Mouse (Mus musculus) embryonic facial prominence, embryonic 12.5 days (tissue): ENCODE measurements around the gene Slc22a4. TPM values are rescaled to one million over a fixed set of nuclear protein-coding genes. Genes with fewer than 3 reads are reported as not detected.

Experiments
- ATAC-seq: fragments of 200-750 bp; cut with Nextera tagmentation; 2 replicates; pipeline ENCODE4 v1.8.0; 2017; ENCODE audit not compliant: insufficient number of reproducible peaks, insufficient read depth, low FRiP score, low TSS enrichment
- H3K27ac ChIP-seq: fragments of 300-500 bp; sonication (generic); 2 replicates; pipeline ENCODE4 v1.5.1; 2016; ENCODE audit warnings: mild to moderate bottlenecking
- H3K27me3 ChIP-seq: fragments of 300-500 bp; sonication (generic); 2 replicates; pipeline ENCODE4 v1.6.1; 2016; ENCODE audit warnings: mild to moderate bottlenecking, moderate library complexity
- H3K36me3 ChIP-seq: fragments of 300-500 bp; sonication (generic); 2 replicates; pipeline ENCODE4 v1.6.1; 2016; ENCODE audit warnings: mild to moderate bottlenecking
- H3K4me1 ChIP-seq: fragments of 300-500 bp; sonication (generic); 2 replicates; pipeline ENCODE4 v1.6.1; 2016
- H3K4me2 ChIP-seq: fragments of 300-500 bp; sonication (generic); replicated peaks from 2 replicates; pipeline ENCODE4 v1.6.1; 2016; ENCODE audit warnings: mild to moderate bottlenecking, moderate library complexity
- H3K4me3 ChIP-seq: fragments of 300-500 bp; sonication (generic); 2 replicates; pipeline ENCODE4 v1.5.1; 2016; ENCODE audit warnings: mild to moderate bottlenecking
- H3K9ac ChIP-seq: fragments of 300-500 bp; sonication (generic); 2 replicates; pipeline ENCODE4 v1.6.1; 2016; ENCODE audit warnings: mild to moderate bottlenecking, moderate library complexity
- H3K9me3 ChIP-seq: fragments of 300-500 bp; sonication (generic); 2 replicates; pipeline ENCODE4 v1.6.1; 2016; ENCODE audit warnings: mild to moderate bottlenecking, moderate library complexity
- WGBS: fragments of 180-500 bp; shearing (Covaris S2); methylation state at CpG from one replicate; pipeline ENCODE4 v1.1.7; 2016; 5-methylcytosine and 5-hydroxymethylcytosine counted together
- polyA plus RNA-seq: library from polyadenylated mRNA; unstranded; fragments of >200 nt; fragmentation: Nextera tagmentation; extraction: Ambion mirVana; gene quantifications from 2 replicates; pipeline ENCODE4 v1.2.1, GENCODE M21; 2016

The Slc22a4 gene
- polyA plus RNA-seq, 1 experiment from 2014 or later: 2.9 TPM

DNA sequence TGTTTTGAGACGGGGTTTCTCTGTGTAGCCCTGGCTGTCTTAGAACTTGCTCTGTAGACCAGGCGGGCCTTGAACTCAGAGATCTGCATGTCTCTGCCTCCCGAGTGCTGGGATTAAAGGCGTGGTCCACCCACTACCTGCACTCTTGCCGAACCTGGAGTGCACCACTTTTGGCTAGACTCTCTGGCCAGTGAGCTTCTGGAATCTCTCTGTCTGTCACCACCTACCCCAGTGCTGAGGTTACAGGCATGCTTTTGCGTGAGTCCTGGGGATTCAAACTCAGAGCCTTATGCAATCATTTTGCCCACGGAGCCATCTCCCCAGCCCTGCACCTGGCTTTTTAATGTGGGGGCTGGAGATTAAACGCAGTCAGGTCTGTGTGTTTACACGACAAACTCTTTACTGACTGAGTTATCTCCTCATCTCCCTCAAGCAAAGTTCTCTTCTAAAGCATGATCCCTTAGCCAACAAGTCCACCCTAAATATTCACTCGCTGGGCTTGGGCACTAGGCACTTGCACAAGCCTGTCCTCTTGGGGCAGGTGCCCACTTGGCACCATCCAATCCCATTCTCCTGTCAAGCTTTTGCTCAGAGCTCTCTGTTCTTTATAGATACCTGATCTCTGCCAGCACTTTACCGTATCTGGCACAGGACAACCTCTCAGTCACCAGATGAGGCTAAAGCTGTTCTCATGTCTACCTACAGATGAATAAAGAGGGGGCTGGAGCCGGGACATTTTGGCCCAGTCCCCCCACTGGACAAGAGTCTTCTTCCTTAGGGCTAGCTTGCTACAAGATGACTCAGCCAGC is 37.4 kb upstream of the Slc22a4 start:
- WGBS: 86% methylated on average over 12 of the region's 12 CpGs
- Histone ChIP-seq H3K9me3 (no peaks in the 10 kb centered on the region), H3K27me3 (no peaks in the 10 kb centered on the region), H3K4me3 (no peak overlapping the region), H3K4me1 (peaks cover 48% of the 10 kb centered on the region), H3K36me3 (peaks cover 29% of the 10 kb centered on the region), H3K4me2 (no peak overlapping the region), H3K9ac (no peak overlapping the region), H3K27ac (no peak overlapping the region)
- ATAC-seq: no peak

DNA sequence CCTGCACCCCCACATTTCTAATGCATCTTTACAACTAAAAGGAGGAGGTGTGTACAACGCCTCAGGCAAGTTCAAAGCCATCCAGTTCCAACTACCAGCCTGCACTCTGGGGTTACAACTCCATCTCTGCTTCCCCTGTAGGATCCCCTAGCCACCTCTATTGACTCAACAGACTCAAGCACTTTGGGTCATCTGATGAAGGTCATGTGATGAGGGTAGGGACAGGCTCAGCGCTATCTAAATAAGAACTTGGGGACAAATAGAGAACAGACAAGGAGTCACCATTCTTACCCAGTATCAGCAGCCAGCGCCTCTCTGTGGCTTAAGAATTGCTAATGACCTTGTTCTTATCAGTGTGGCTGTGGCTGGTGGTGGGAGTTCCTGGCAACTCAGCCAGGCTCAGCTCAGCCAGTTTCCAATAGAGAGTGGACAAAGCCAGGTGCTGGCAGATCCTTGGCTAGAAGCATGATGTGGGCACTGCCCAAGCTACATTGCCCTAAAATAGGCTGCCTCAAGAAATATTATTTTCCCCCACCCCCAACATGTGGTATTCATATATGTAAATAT is 36.6 kb upstream of the Slc22a4 start:
- no peak for ATAC-seq
- Histone ChIP-seq H3K36me3 (peaks cover 31% of the 10 kb centered on the region), H3K4me3 (no peak overlapping the region), H3K4me2 (no peak overlapping the region), H3K9ac (no peak overlapping the region), H3K27ac (no peak overlapping the region), H3K9me3 (no peaks in the 10 kb centered on the region), H3K4me1 (peaks cover 56% of the 10 kb centered on the region), H3K27me3 (no peaks in the 10 kb centered on the region)
- WGBS: 78% methylated on average over 3 of the region's 3 CpGs

DNA sequence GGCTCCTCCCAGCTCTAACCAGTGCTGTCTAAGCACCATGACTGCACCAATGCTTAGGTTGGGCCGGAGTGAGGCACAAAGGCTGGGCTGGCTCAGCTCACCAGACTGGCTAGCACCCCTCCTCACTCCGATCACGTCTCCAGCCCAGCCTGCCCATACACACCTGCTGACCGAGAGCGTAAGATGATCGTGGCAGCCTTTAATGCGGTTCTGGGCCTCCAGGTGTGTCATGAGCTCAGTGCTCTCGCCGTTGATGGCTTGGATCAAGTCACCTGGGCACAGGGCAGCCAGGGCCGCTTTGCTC is 35.5 kb upstream of the Slc22a4 start:
- Histone ChIP-seq H3K9ac (no peak overlapping the region), H3K9me3 (no peaks in the 10 kb centered on the region), H3K36me3 (peaks cover 36% of the 10 kb centered on the region), H3K27me3 (no peaks in the 10 kb centered on the region), H3K4me1 (peaks cover 67% of the 10 kb centered on the region), H3K27ac (peak overlapping the region; percentile 41; the same call in 1 of the 2 replicates), H3K4me3 (no peak overlapping the region), H3K4me2 (no peak overlapping the region)
- no peak for ATAC-seq
- WGBS: 84% methylated on average over 10 of the region's 10 CpGs

DNA sequence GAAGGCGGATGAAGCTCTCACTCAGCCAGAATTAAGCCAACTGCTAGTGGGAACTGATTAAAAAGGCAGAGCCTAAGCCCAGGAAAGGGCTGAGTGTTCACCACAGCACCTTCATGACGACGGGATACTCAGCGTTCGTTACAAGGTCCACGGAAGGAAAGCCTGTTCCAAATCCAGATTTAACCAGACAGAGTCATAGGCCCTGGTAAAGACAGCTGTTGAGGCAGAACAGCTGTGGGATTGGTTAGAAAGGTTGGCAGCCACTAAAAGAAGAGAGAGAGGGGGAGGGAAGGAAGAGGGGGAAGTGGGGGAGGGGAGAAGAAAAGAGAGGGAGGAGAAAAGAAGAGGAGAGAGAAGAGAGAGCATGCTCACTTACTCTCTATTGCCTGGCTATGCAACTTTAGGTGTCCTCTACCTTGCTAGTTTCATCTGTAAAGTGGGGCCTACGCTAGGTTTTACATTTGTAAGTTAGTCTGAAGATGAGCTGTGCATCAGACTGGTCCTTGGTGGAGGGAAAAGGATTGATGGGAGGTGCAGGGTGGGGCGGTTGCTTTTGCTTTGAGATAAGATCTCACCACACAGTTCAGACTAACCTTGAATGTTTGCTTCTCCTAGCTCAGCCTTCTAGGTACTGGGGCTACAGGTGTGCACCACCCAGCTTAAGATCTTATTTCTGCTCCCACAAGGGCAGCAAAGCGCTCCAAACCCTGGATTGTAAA is 35.0 kb upstream of the Slc22a4 start:
- Histone ChIP-seq H3K27ac (peak overlapping the region; percentile 65; the same call in 1 of the 2 replicates), H3K4me1 (peaks cover 70% of the 10 kb centered on the region), H3K4me2 (no peak overlapping the region), H3K9ac (no peak overlapping the region), H3K36me3 (peaks cover 36% of the 10 kb centered on the region), H3K4me3 (no peak overlapping the region), H3K9me3 (no peaks in the 10 kb centered on the region), H3K27me3 (no peaks in the 10 kb centered on the region)
- 79% methylated on average over 9 of the region's 9 CpGs for WGBS
- ATAC-seq: no peak

DNA sequence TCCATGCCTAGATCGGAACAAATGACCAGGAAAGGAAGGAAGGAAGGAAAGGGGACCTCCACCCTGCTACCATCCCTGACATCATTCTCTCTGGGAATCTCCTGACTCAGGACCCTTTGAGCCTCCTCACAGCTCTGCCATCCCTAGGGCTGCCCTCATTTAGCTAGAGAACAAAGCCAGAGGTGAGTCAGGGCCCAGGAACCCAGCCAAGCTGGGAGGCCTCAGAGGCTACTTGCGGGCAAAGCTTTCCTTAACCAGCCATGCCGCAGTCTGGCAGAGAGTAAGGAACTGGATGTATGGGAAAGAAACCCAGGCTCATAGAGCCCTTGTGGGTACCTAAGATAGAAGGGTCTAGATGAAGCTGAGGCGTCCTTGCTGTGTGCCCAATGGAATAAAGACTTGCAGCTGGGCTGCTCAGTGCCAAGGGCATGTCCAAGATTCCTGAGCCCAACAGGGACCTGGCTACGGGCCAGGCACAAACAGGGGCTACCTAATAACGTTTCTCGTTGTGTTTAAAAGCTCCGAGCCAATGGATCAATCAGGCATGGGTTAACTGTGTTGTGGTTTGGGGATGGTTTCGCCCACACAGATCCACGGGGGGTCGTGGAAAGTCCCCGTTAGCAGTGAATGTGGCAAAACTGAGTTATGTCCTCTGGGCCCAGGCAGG is 34.3 kb upstream of the Slc22a4 start:
- no peak for ATAC-seq
- Histone ChIP-seq H3K36me3 (peaks cover 36% of the 10 kb centered on the region), H3K4me3 (no peak overlapping the region), H3K4me1 (peaks cover 70% of the 10 kb centered on the region), H3K27ac (peak overlapping the region; percentile 65; the same call in 1 of the 2 replicates), H3K9ac (no peak overlapping the region), H3K4me2 (no peak overlapping the region), H3K27me3 (no peaks in the 10 kb centered on the region), H3K9me3 (no peaks in the 10 kb centered on the region)
- WGBS: 80% methylated on average over 12 of the region's 12 CpGs

DNA sequence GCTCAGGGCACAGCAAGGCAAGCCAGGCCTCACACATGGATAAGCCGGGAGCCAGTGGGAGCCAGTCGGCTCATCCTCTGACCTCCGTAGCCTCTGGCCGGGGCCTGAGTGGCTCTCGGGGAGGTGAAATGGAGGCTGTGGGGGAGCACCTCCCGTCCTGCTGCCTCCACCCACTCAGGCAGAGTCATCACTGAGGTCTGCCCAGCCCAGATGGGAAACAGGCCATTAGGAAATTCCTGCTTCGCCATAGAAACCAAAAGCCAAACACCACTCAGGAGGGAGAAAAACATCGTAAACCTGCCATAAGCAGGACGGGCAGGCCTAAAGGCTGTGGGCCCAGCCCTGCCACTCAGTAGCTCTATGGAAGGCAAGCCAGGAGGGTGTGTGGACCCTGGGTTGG is 32.4 kb upstream of the Slc22a4 start:
- H3K9ac ChIP-seq: no peak overlapping the region
- peak overlapping the region; percentile 93 for H3K27ac ChIP-seq
- H3K27me3 ChIP-seq: no peaks in the 10 kb centered on the region
- H3K9me3 ChIP-seq: no peaks in the 10 kb centered on the region
- no peak overlapping the region for H3K4me3 ChIP-seq
- H3K36me3 ChIP-seq: peaks cover 46% of the 10 kb centered on the region
- 12% methylated on average over 9 of the region's 9 CpGs for WGBS
- no peak for ATAC-seq
- H3K4me1 ChIP-seq: peaks cover 74% of the 10 kb centered on the region
- H3K4me2 ChIP-seq: 0 out of 2 replicates have a peak overlapping the region, but pooled peaks have one; percentile 3

DNA sequence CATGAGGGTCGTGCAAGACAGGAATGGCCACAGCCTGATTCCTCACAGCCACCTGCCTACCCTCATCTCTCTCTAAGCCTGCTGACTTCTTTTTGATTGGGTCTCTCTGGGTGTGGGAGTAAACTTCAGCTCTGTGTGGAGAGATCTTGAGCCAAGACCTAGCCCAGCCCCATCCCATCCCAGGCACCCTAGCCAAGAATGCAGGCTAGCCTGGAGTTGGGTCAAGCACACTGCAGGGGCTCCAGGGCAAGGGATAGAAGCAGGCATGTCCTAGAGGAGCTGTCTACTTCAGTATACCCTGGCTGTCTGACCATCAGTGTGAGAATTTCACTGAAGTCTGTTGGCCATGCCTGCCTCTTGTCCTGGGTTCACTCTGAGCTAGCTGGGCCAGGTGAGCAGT is 31.6 kb upstream of the Slc22a4 start:
- H3K4me3 ChIP-seq: no peak overlapping the region
- no peaks in the 10 kb centered on the region for H3K9me3 ChIP-seq
- H3K27ac ChIP-seq: peak overlapping the region; percentile 93
- H3K4me1 ChIP-seq: peaks cover 74% of the 10 kb centered on the region
- WGBS: 33% methylated on average over 1 of the region's 1 CpGs
- no peak overlapping the region for H3K4me2 ChIP-seq
- no peak overlapping the region for H3K9ac ChIP-seq
- H3K36me3 ChIP-seq: peaks cover 51% of the 10 kb centered on the region
- ATAC-seq: no peak
- H3K27me3 ChIP-seq: no peaks in the 10 kb centered on the region

DNA sequence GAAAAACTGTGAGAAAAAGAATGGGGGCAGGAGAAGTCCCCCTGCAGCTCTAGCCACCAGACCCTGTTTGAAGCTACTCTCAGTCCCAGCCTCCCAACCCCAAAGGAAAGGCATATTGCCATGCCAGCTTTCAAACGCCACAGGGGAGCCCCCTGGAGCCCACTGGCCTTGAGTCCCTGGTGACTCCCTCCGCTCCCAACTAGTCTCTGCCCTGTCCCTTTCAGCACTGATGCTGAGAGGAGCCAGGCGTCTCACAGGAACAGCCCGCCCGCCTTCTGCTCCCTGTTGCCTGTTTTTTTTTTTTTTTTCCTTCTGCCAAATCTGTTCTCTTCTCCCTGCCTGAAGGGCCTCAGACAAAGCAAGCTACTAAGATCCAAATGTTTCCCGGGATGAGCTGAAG is 30.8 kb upstream of the Slc22a4 start:
- peak overlapping the region; percentile 24; the same call in 1 of the 2 replicates for H3K9ac ChIP-seq
- peaks cover 51% of the 10 kb centered on the region for H3K36me3 ChIP-seq
- H3K27me3 ChIP-seq: no peaks in the 10 kb centered on the region
- 10% methylated on average over 6 of the region's 6 CpGs for WGBS
- no peak overlapping the region for H3K4me2 ChIP-seq
- H3K27ac ChIP-seq: peak overlapping the region; percentile 93
- no peaks in the 10 kb centered on the region for H3K9me3 ChIP-seq
- ATAC-seq: no peak
- peaks cover 72% of the 10 kb centered on the region for H3K4me1 ChIP-seq
- no peak overlapping the region for H3K4me3 ChIP-seq

DNA sequence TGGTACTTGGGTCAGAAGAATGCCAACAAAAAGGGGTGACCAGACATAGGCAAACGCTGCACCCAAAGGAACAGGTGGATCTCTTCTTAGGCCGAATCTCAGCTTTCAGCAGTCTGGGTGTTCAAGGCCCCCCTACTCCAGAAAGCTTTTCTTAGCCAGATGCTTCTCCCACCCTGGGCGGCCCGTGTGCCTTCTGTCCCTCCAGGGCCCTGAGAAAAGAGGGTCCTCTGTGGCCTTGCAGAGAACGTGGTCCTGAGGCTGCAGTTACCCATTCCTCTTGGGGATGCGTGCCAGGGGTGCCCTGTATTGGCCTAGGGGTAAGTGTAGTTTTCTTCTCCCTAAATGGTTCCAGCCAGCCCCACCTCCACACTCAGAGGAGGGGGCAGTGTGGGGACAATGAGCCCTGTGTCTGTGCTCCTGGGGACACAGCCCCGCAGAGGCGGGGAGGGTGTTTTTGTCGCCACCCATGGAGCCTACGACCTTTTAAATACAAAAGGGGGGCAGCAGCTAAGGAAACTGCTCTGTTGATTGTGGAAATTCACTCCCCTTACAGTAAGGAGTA is 30.2 kb upstream of the Slc22a4 start:
- H3K9me3 ChIP-seq: no peaks in the 10 kb centered on the region
- H3K4me2 ChIP-seq: peak overlapping the region; percentile 26; the same call in 1 of the 2 replicates
- ATAC-seq: no peak
- H3K4me3 ChIP-seq: no peak overlapping the region
- H3K9ac ChIP-seq: peak overlapping the region; percentile 24; the same call in 1 of the 2 replicates
- 18% methylated on average over 10 of the region's 10 CpGs for WGBS
- peak overlapping the region; percentile 93 for H3K27ac ChIP-seq
- peaks cover 51% of the 10 kb centered on the region for H3K36me3 ChIP-seq
- H3K4me1 ChIP-seq: peaks cover 67% of the 10 kb centered on the region
- no peaks in the 10 kb centered on the region for H3K27me3 ChIP-seq

DNA sequence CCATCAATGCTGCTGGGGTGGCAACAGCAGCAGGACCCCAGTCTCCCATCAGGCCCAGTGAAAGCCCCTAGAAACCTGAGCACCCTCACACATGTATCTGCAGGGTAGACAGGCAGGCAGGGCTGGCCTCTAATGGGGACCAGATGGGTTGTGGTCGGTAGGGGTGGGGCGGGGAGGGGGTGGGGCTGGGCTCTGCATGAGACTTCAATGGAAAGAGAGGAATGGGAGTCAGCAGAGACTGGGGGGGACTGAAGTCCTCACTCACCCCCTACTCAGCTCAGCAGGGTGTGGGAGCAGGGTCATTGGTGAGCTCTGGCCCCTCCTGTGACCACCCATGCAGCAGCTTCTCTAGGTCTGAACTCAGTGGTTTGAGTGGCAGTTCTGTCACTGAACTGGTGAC is 29.5 kb upstream of the Slc22a4 start:
- H3K4me3 ChIP-seq: no peak overlapping the region
- no peaks in the 10 kb centered on the region for H3K9me3 ChIP-seq
- peak overlapping the region; percentile 26 for H3K4me2 ChIP-seq
- H3K27ac ChIP-seq: peak overlapping the region; percentile 93
- peak; percentile 68; the same call in 1 of the 2 replicates for ATAC-seq
- H3K27me3 ChIP-seq: no peaks in the 10 kb centered on the region
- peaks cover 53% of the 10 kb centered on the region for H3K36me3 ChIP-seq
- WGBS: 14% methylated on average over 2 of the region's 2 CpGs
- peaks cover 59% of the 10 kb centered on the region for H3K4me1 ChIP-seq
- H3K9ac ChIP-seq: no peak overlapping the region

DNA sequence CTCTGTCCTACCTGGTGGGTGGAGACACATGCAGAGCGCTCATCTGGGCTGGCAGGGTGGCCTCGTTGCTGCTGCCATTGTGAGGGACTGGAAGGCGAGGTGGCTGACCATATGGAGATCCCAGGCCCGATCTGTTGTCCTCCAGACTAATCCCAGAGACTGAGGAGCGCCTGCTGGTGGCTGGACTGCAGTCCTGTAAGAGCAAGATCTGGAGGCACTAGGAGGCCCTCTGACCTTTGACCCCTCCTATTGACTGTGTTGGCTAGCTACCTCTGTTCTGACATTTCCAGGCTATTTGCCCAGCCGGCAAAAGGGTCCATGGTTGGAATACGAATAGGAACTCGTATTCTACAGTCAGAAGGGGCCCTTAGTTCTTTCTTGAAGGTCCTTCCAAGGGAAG is 28.2 kb upstream of the Slc22a4 start:
- 38% methylated on average over 8 of the region's 8 CpGs for WGBS
- H3K9me3 ChIP-seq: no peaks in the 10 kb centered on the region
- peak overlapping the region; percentile 93 for H3K27ac ChIP-seq
- no peak overlapping the region for H3K4me3 ChIP-seq
- H3K4me2 ChIP-seq: no peak overlapping the region
- peaks cover 51% of the 10 kb centered on the region for H3K36me3 ChIP-seq
- H3K27me3 ChIP-seq: no peaks in the 10 kb centered on the region
- H3K4me1 ChIP-seq: peaks cover 54% of the 10 kb centered on the region
- no peak for ATAC-seq
- H3K9ac ChIP-seq: no peak overlapping the region
